Mouse (Mus musculus): Measurements from ENCODE around the gene Mrpl10.

Mrpl10 gene

GRCm38 (mm10) chr11:97066656-97067360 lies 25.4 kb downstream of the Mrpl10 start:
- DNase-seq (ENCODE audit: low read depth, low spot score), result no peak

- no peak for DNase-seq (ENCODE audit: low read depth, low spot score)
Measured at GRCm38 (mm10) chr11:97069333-97069732, 28.0 kb downstream of the Mrpl10 start.

- DNase-seq (ENCODE audit: low read depth, low spot score), result no peak
Measured at GRCm38 (mm10) chr11:97069770-97070169, 28.4 kb downstream of the Mrpl10 start.

GRCm38 (mm10) chr11:97071129-97071528 lies 29.8 kb downstream of the Mrpl10 start:
- DNase-seq (ENCODE audit: low read depth, low spot score), result no peak

GRCm38 (mm10) chr11:97072533-97072932 lies 31.2 kb downstream of the Mrpl10 start:
- DNase-seq (ENCODE audit: low read depth, low spot score), result peak; percentile 62

GRCm38 (mm10) chr11:97074235-97074634 lies 32.9 kb downstream of the Mrpl10 start:
- DNase-seq (ENCODE audit: low read depth, low spot score), result no peak

GRCm38 (mm10) chr11:97078751-97079150 lies 37.4 kb downstream of the Mrpl10 start:
- DNase-seq (ENCODE audit: low read depth, low spot score), result peak; percentile 29

- DNase-seq (ENCODE audit: low read depth, low spot score), result no peak
Measured at GRCm38 (mm10) chr11:97080291-97080690, 38.9 kb downstream of the Mrpl10 start.

- DNase-seq (ENCODE audit: low read depth, low spot score), result peak; percentile 72
Measured at GRCm38 (mm10) chr11:97082977-97083376, 41.6 kb downstream of the Mrpl10 start.

GRCm38 (mm10) chr11:97083401-97084140 lies 42.2 kb downstream of the Mrpl10 start:
- DNase-seq (ENCODE audit: low read depth, low spot score), result no peak

GRCm38 (mm10) chr11:97084821-97085505 lies 43.6 kb downstream of the Mrpl10 start:
- no peak for DNase-seq (ENCODE audit: low read depth, low spot score)

GRCm38 (mm10) chr11:97086365-97086764 lies 45.0 kb downstream of the Mrpl10 start:
- DNase-seq (ENCODE audit: low read depth, low spot score), result no peak

- DNase-seq (ENCODE audit: low read depth, low spot score), result no peak
Measured at GRCm38 (mm10) chr11:97094600-97094999, 53.2 kb downstream of the Mrpl10 start.

- no peak for DNase-seq (ENCODE audit: low read depth, low spot score)
Measured at GRCm38 (mm10) chr11:97098791-97099190, 57.4 kb downstream of the Mrpl10 start.
